Mouse (Mus musculus) intestine, embryonic 14.5 days (tissue): ENCODE data around the gene Isy1. TPM values are rescaled to one million over a fixed set of nuclear protein-coding genes. Genes with fewer than 3 reads are reported as not detected.

Experiments
- ATAC-seq: fragments of 200-750 bp; cut with Nextera tagmentation; replicated peaks from 2 replicates; pipeline ENCODE4 v1.8.0; 2017; ENCODE audit warnings: low read depth, moderate number of reproducible peaks, moderate TSS enrichment, moderate library complexity; ENCODE audit not compliant: low FRiP score, low TSS enrichment
- DNase-seq: peaks from one replicate; pipeline ENCODE4 v3.0.0-alpha.2; 2018; ENCODE audit warnings: low spot score
- H3K27ac ChIP-seq: fragments of 300-500 bp; sonication (generic); 2 replicates; pipeline ENCODE4 v1.5.1; 2014; ENCODE audit warnings: low read depth, mild to moderate bottlenecking, control low read depth
- H3K27me3 ChIP-seq: fragments of 300-500 bp; sonication (generic); replicated peaks from 2 replicates; pipeline ENCODE4 v1.6.1; 2014; ENCODE audit warnings: low read length, control low read depth; ENCODE audit not compliant: control insufficient read depth, insufficient read depth
- H3K36me3 ChIP-seq: fragments of 300-500 bp; sonication (generic); 2 replicates; pipeline ENCODE4 v1.6.1; 2014; ENCODE audit warnings: low read length, control low read depth; ENCODE audit not compliant: control insufficient read depth, insufficient read depth
- H3K4me1 ChIP-seq: fragments of 300-500 bp; sonication (generic); replicated peaks from 2 replicates; pipeline ENCODE4 v1.6.1; 2014; ENCODE audit warnings: low read length, control low read depth, mixed read lengths; ENCODE audit not compliant: control insufficient read depth, insufficient read depth
- H3K4me2 ChIP-seq: fragments of 300-500 bp; sonication (generic); 2 replicates; pipeline ENCODE4 v1.6.1; 2014; ENCODE audit warnings: low read length
- H3K4me3 ChIP-seq: fragments of 300-500 bp; sonication (generic); 2 replicates; pipeline ENCODE4 v1.5.1; 2014; ENCODE audit warnings: low read depth, low read length, control low read depth, mixed read lengths
- H3K9ac ChIP-seq: fragments of 300-500 bp; sonication (generic); 2 replicates; pipeline ENCODE4 v1.6.1; 2014; ENCODE audit warnings: mild to moderate bottlenecking, low read length
- H3K9me3 ChIP-seq: fragments of 300-500 bp; sonication (generic); 2 replicates; pipeline ENCODE4 v1.6.1; 2016; ENCODE audit warnings: low read length, control low read depth; ENCODE audit not compliant: control insufficient read depth
- WGBS: fragments of 180-500 bp; shearing (Covaris S2); extraction: QIAGEN DNeasy Blood & Tissue Kit; methylation state at CpG from one replicate; pipeline ENCODE4 v1.1.7; 2014; 5-methylcytosine and 5-hydroxymethylcytosine counted together
- polyA plus RNA-seq: library from polyadenylated mRNA; unstranded; fragments of >200 nt; fragmentation: Nextera tagmentation; extraction: Ambion mirVana; gene quantifications from 2 replicates; pipeline ENCODE4 v1.2.1, GENCODE M21; 2014

Isy1 gene
- polyA plus RNA-seq, 1 experiment from 2014 or later = 52.3 TPM

- Histone ChIP-seq H3K9me3 (no peaks in the 10 kb centered on the region), H3K27ac (no peak overlapping the region), H3K4me2 (no peak overlapping the region), H3K4me1 (no peaks in the 10 kb centered on the region), H3K36me3 (no peaks in the 10 kb centered on the region), H3K4me3 (no peak overlapping the region), H3K9ac (no peak overlapping the region), H3K27me3 (no peaks in the 10 kb centered on the region)
- WGBS = 48% methylated on average over 1 of the region's 1 CpGs
- ATAC-seq (no peak), DNase-seq (no peak)
These were observed 18.5 kb upstream of the Isy1 start for GRCm38 (mm10) chr6:87857071-87857470.

GRCm38 (mm10) chr6:87853446-87853845, 14.8 kb upstream of the Isy1 start:
- no peak overlapping the region for H3K9ac ChIP-seq
- no peak overlapping the region for H3K27ac ChIP-seq
- peaks cover 8% of the 10 kb centered on the region for H3K4me1 ChIP-seq
- peaks cover 6% of the 10 kb centered on the region; the same call in 1 of the 2 replicates for H3K36me3 ChIP-seq
- H3K27me3 ChIP-seq = no peaks in the 10 kb centered on the region
- no peak overlapping the region for H3K4me3 ChIP-seq
- H3K9me3 ChIP-seq = no peaks in the 10 kb centered on the region
- H3K4me2 ChIP-seq = no peak overlapping the region
- DNase-seq (no peak), ATAC-seq (no peak)
- WGBS = 78% methylated on average over 4 of the region's 4 CpGs

GRCm38 (mm10) chr6:87851871-87852270, 13.3 kb upstream of the Isy1 start:
- no peak for ATAC-seq
- no peak for DNase-seq
- Histone ChIP-seq H3K27ac (no peak overlapping the region), H3K4me2 (peak overlapping the region; percentile 92; the same call in 1 of the 2 replicates), H3K9ac (no peak overlapping the region), H3K36me3 (peaks cover 18% of the 10 kb centered on the region), H3K4me3 (no peak overlapping the region), H3K4me1 (peaks cover 16% of the 10 kb centered on the region), H3K9me3 (no peaks in the 10 kb centered on the region), H3K27me3 (no peaks in the 10 kb centered on the region)
- 76% methylated on average over 6 of the region's 6 CpGs for WGBS

- H3K27me3 ChIP-seq = no peaks in the 10 kb centered on the region
- H3K36me3 ChIP-seq = peaks cover 19% of the 10 kb centered on the region
- peak; percentile 98 for DNase-seq
- peak within 1 kb of the TSS; percentile 92 for H3K4me2 ChIP-seq
- peak within 1 kb of the TSS; percentile 99 for H3K9ac ChIP-seq
- H3K4me1 ChIP-seq = peaks cover 17% of the 10 kb centered on the region
- H3K4me3 ChIP-seq = peak within 1 kb of the TSS; percentile 100
- under 1% methylated on average over 55 of the region's 55 CpGs for WGBS
- H3K27ac ChIP-seq = peak within 1 kb of the TSS; percentile 95
- peak; percentile 99 for ATAC-seq
- H3K9me3 ChIP-seq = no peaks in the 10 kb centered on the region
These were observed 12.5 kb upstream of the Isy1 start, which contains the start of gene Cnbp for GRCm38 (mm10) chr6:87850900-87851614. Gene Cnbp, minus strand, starts transcription at chr6:87851106.

GRCm38 (mm10) chr6:87850155-87850899, 11.7 kb upstream of the Isy1 start:
- no peaks in the 10 kb centered on the region for H3K27me3 ChIP-seq
- no peaks in the 10 kb centered on the region for H3K9me3 ChIP-seq
- H3K4me3 ChIP-seq = peak overlapping the region; percentile 100
- 0% methylated on average over 67 of the region's 73 CpGs for WGBS
- peaks cover 17% of the 10 kb centered on the region for H3K4me1 ChIP-seq
- H3K9ac ChIP-seq = peak overlapping the region; percentile 99
- ATAC-seq (peak; percentile 69), DNase-seq (peak; percentile 82)
- H3K4me2 ChIP-seq = peak overlapping the region; percentile 92
- H3K36me3 ChIP-seq = peaks cover 26% of the 10 kb centered on the region
- peak overlapping the region; percentile 95 for H3K27ac ChIP-seq

GRCm38 (mm10) chr6:87849780-87850154, 11.2 kb upstream of the Isy1 start:
- H3K36me3 ChIP-seq = peaks cover 32% of the 10 kb centered on the region
- DNase-seq (no peak), ATAC-seq (no peak)
- H3K4me1 ChIP-seq = peaks cover 17% of the 10 kb centered on the region
- WGBS = 0% methylated on average over 8 of the region's 8 CpGs
- no peaks in the 10 kb centered on the region for H3K9me3 ChIP-seq
- H3K27ac ChIP-seq = peak overlapping the region; percentile 95
- H3K9ac ChIP-seq = peak overlapping the region; percentile 99
- H3K27me3 ChIP-seq = no peaks in the 10 kb centered on the region
- H3K4me2 ChIP-seq = peak overlapping the region; percentile 92
- peak overlapping the region; percentile 100 for H3K4me3 ChIP-seq

- 78% methylated on average over 1 of the region's 1 CpGs for WGBS
- H3K27me3 ChIP-seq = no peaks in the 10 kb centered on the region
- H3K4me2 ChIP-seq = no peak overlapping the region
- no peak overlapping the region for H3K4me3 ChIP-seq
- peaks cover 17% of the 10 kb centered on the region for H3K4me1 ChIP-seq
- H3K27ac ChIP-seq = no peak overlapping the region
- no peak overlapping the region for H3K9ac ChIP-seq
- H3K36me3 ChIP-seq = peaks cover 61% of the 10 kb centered on the region
- DNase-seq = no peak
- H3K9me3 ChIP-seq = no peaks in the 10 kb centered on the region
- no peak for ATAC-seq
These were observed 8.2 kb upstream of the Isy1 start for GRCm38 (mm10) chr6:87846813-87847212.

- no peak overlapping the region for H3K4me2 ChIP-seq
- no peak for ATAC-seq
- no peak overlapping the region for H3K4me3 ChIP-seq
- H3K4me1 ChIP-seq = peaks cover 17% of the 10 kb centered on the region
- DNase-seq = no peak
- H3K9me3 ChIP-seq = no peaks in the 10 kb centered on the region
- peaks cover 65% of the 10 kb centered on the region for H3K36me3 ChIP-seq
- WGBS = 91% methylated on average over 13 of the region's 13 CpGs
- no peak overlapping the region for H3K27ac ChIP-seq
- no peak overlapping the region for H3K9ac ChIP-seq
- H3K27me3 ChIP-seq = no peaks in the 10 kb centered on the region
These were observed 6.6 kb upstream of the Isy1 start for GRCm38 (mm10) chr6:87845031-87845695.
